ENCODE assay signal across 9 mouse cellular contexts in the genomic region with DNA sequence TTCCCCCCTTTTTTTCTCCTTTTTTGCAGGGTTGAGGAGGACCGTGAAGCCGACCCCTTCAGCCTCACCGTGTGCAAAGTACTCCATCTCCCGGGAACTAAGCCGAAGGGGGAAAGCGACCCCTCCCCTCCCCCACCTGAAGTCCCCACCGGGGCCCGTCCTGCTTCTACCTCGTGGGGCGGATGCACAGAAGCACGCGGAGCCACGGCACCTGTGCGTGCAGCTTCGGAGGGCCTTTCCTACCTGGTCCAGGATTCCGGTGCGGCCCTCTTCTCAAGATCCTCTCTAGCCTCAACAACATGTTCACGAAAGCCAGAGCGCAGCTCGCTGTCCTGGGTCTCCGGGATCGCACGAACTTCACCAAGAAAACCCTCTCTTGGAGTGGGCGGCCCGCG. TPM values are rescaled to one million over a fixed set of nuclear protein-coding genes. Genes with fewer than 3 reads are reported as not detected.
DNase-seq lines count a peak whose midpoint lies in the region; ATAC-seq and TF ChIP-seq lines count a peak whose summit lies in the region.
"Had no signal": no experiment of that assay in that cellular context is flagged by ENCODE, and none has a peak within 500 bp of the region (broad histone marks: within the 10 kb centered on the region; RNA-seq: fewer than 3 reads in every experiment).

No protein-coding gene starts in this region.

- ATAC-seq in embryonic facial prominence, embryonic 14.5 days (ENCODE audit: low read depth), result peak; percentile 16; the same call in 1 of the 2 replicates
- peak; percentile 36; the same call in 1 of the 2 replicates for ATAC-seq in intestine, embryonic 15.5 days
- peak; percentile 59 for ATAC-seq in neural tube, embryonic 13.5 days (ENCODE audit: low read depth)

- TF ChIP-seq CTCF in left cerebral cortex, adult 2 months (IDR thresholded peaks at IDR 0.05), result no peak

- DNase-seq in left cerebral cortex, adult 2 months (ENCODE audit: extremely low spot score in 1 of 2, low spot score in 2 of 2), result no peak
- DNase-seq in left cerebral cortex, postnatal 14 days (ENCODE audit: low spot score in 2 of 2), result no peak
- DNase-seq in embryonic facial prominence, embryonic 14.5 days (ENCODE audit: low spot score), result no peak
- no peak for DNase-seq in B cell, adult 2 months
- DNase-seq in spleen, postnatal 36 days (ENCODE audit: low spot score in 2 of 2), result no peak
- no peak for DNase-seq in urinary bladder, postnatal 10 days (ENCODE audit: low spot score)

- no peak overlapping the region for H3K27ac ChIP-seq in left cerebral cortex, adult 2 months
- no peak overlapping the region for H3K27ac ChIP-seq in embryonic facial prominence, embryonic 14.5 days (replicated peaks; ENCODE audit: low read depth, low read length)
- H3K27ac ChIP-seq in intestine, embryonic 15.5 days, result no peak overlapping the region
- no peak overlapping the region for H3K27ac ChIP-seq in neural tube, embryonic 13.5 days (replicated peaks)

- H3K4me1 ChIP-seq in embryonic facial prominence, embryonic 14.5 days (ENCODE audit: control insufficient read depth, insufficient read depth, low read length), result no peaks in the 10 kb centered on the region
- H3K4me1 ChIP-seq in intestine, embryonic 15.5 days (replicated peaks), result peaks cover 10% of the 10 kb centered on the region
- peaks cover 16% of the 10 kb centered on the region for H3K4me1 ChIP-seq in neural tube, embryonic 13.5 days (replicated peaks)

- 0 out of 2 replicates have a peak overlapping the region, but pooled peaks have one; percentile 58 for H3K9ac ChIP-seq in embryonic facial prominence, embryonic 14.5 days (ENCODE audit: low read depth, low read length)
- H3K9ac ChIP-seq in intestine, embryonic 15.5 days, result peak overlapping the region; percentile 28; the same call in 1 of the 2 replicates
- H3K9ac ChIP-seq in neural tube, embryonic 13.5 days, result 0 out of 2 replicates have a peak overlapping the region, but pooled peaks have one; percentile 52

- under 1% methylated on average over 25 of the region's 26 CpGs for WGBS in embryonic facial prominence, embryonic 14.5 days
- 2% methylated on average over 26 of the region's 26 CpGs for WGBS in intestine, embryonic 15.5 days
- WGBS in neural tube, embryonic 13.5 days, result under 1% methylated on average over 25 of the region's 26 CpGs

- H3K4me3 ChIP-seq in left cerebral cortex, adult 2 months, result peak overlapping the region; percentile 69
- peak overlapping the region; percentile 70 for H3K4me3 ChIP-seq in embryonic facial prominence, embryonic 14.5 days (ENCODE audit: low read depth, low read length)
- H3K4me3 ChIP-seq in intestine, embryonic 15.5 days (replicated peaks), result peak overlapping the region; percentile 61
- H3K4me3 ChIP-seq in neural tube, embryonic 13.5 days, result peak overlapping the region; percentile 50

- no peaks in the 10 kb centered on the region for H3K9me3 ChIP-seq in embryonic facial prominence, embryonic 14.5 days (ENCODE audit: control insufficient read depth, low read length)
- no peaks in the 10 kb centered on the region for H3K9me3 ChIP-seq in intestine, embryonic 15.5 days
- H3K9me3 ChIP-seq in neural tube, embryonic 13.5 days, result no peaks in the 10 kb centered on the region

- H3K27me3 ChIP-seq in embryonic facial prominence, embryonic 14.5 days (replicated peaks; ENCODE audit: control insufficient read depth, insufficient read depth, low read length), result peaks cover 94% of the 10 kb centered on the region
- H3K27me3 ChIP-seq in intestine, embryonic 15.5 days (replicated peaks), result peaks cover 75% of the 10 kb centered on the region
- H3K27me3 ChIP-seq in neural tube, embryonic 13.5 days, result peaks cover 95% of the 10 kb centered on the region

- peak overlapping the region; percentile 97 for H3K4me2 ChIP-seq in embryonic facial prominence, embryonic 14.5 days (ENCODE audit: low read depth, low read length)
- peak overlapping the region; percentile 99 for H3K4me2 ChIP-seq in intestine, embryonic 15.5 days (replicated peaks)
- peak overlapping the region; percentile 88 for H3K4me2 ChIP-seq in neural tube, embryonic 13.5 days

- no peaks in the 10 kb centered on the region for H3K36me3 ChIP-seq in embryonic facial prominence, embryonic 14.5 days (ENCODE audit: control insufficient read depth, insufficient read depth, low read length)
- H3K36me3 ChIP-seq in intestine, embryonic 15.5 days, result no peaks in the 10 kb centered on the region
- H3K36me3 ChIP-seq in neural tube, embryonic 13.5 days, result no peaks in the 10 kb centered on the region

- intact Hi-C loops in left cerebral cortex, adult 2 months (cut with DNase I), result loop anchor here (2.0 to 5.0 kb wide), 2 partner anchors 13 to 228 kb away; no protein-coding TSS in a partner anchor
- intact Hi-C loops in left cerebral cortex, postnatal 14 days (cut with DNase I), result loop anchor here (5.0 kb wide), 1 partner anchor 228 kb away; no protein-coding TSS in a partner anchor

RNA-seq across cellular contexts. Expression of a gene that starts 0.4 kb away (rescaled TPM):
- total RNA-seq in left cerebral cortex, adult 2 months (2021), result not detected
- under 1 TPM; 0.38 to 0.70 TPM for total RNA-seq in left cerebral cortex, postnatal 14 days (2021)
- polyA plus RNA-seq in embryonic facial prominence, embryonic 14.5 days (2014; fragmentation: Nextera tagmentation; extraction: Ambion mirVana), result not detected in 2 replicates
- polyA plus RNA-seq in intestine, embryonic 15.5 days (2015; fragmentation: Nextera tagmentation; extraction: Ambion mirVana), result not detected in 2 replicates
- not detected in 2 replicates for polyA plus RNA-seq in neural tube, embryonic 13.5 days (2015; fragmentation: Nextera tagmentation; extraction: Ambion mirVana)
- total RNA-seq: hematopoietic stem cell, adult 5-6 weeks had no signal

RNA-seq across cellular contexts. Expression of a gene that starts 16.8 kb away (rescaled TPM):
- 1 to 10 TPM in 1 of 2 experiments, under 1 TPM in 1; 0.91 to 1.6 TPM for total RNA-seq in left cerebral cortex, adult 2 months (2021)
- 1 to 10 TPM; 2.7 to 2.8 TPM for total RNA-seq in left cerebral cortex, postnatal 14 days (2021)
- polyA plus RNA-seq in embryonic facial prominence, embryonic 14.5 days (2014; fragmentation: Nextera tagmentation; extraction: Ambion mirVana), result 2.5 and 3.2 TPM in 2 replicates
- 18.6 and 23.1 TPM in 2 replicates for polyA plus RNA-seq in intestine, embryonic 15.5 days (2015; fragmentation: Nextera tagmentation; extraction: Ambion mirVana)
- polyA plus RNA-seq in neural tube, embryonic 13.5 days (2015; fragmentation: Nextera tagmentation; extraction: Ambion mirVana), result 0.78 and 0.92 TPM in 2 replicates
- total RNA-seq: hematopoietic stem cell, adult 5-6 weeks had no signal
